Mouse (Mus musculus): Measurements from ENCODE around the gene Gm3727. TPM values are rescaled to one million over a fixed set of nuclear protein-coding genes. Genes with fewer than 3 reads are reported as not detected.
"Not testable (repeated sequence)": the region's sequence is repeated elsewhere in the genome, so short reads cannot be mapped to it uniquely, and the experiment has no call there.

Gm3727 gene
- not detected in 2 replicates for polyA plus RNA-seq (2014; fragmentation: Nextera tagmentation; extraction: Ambion mirVana)

DNA sequence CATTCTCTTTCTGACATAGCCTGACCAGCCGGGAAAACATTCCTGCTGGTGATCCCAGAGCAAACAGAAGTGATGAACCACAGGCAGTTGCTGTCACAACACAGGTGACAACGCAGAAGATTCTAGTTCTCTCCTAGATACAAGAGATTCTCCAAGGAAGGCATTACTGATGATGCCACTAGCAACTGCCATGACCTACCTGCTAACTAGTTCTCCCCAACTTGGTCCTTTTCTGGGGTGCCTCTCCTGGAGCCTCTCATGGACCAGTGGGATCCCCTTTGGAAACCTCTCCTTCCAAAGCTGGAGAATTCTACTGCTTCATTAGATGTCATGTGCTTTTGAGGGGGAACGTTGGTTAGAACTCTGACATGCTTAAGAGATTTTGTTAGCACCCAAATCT lies at the start of gene Gm3727:
Gene Gm3727 (minus strand): TSS at position 101 of the 400 bp plus-strand sequence.
- not testable (repeated sequence) for H3K27me3 ChIP-seq (ENCODE audit: control insufficient read depth, insufficient read depth, low read length); DNase-seq (ENCODE audit: low spot score, missing footprints); H3K9me3 ChIP-seq (ENCODE audit: control insufficient read depth, low read length); ATAC-seq (ENCODE audit: low FRiP score); H3K4me1 ChIP-seq (ENCODE audit: control insufficient read depth, insufficient read depth, low read length); H3K4me3 ChIP-seq (ENCODE audit: low read depth, low read length); H3K27ac ChIP-seq (ENCODE audit: low read depth, low read length); H3K4me2 ChIP-seq; H3K9ac ChIP-seq (ENCODE audit: low read length); H3K36me3 ChIP-seq (ENCODE audit: control insufficient read depth, insufficient read depth, low read length)
- WGBS, result 71% methylated on average over 3 of the region's 3 CpGs

GRCm38 (mm10) chr14:7243498-7243897 lies 21.0 kb downstream of the Gm3727 start:
- DNase-seq (ENCODE audit: low spot score, missing footprints); H3K4me2 ChIP-seq; H3K9me3 ChIP-seq (ENCODE audit: control insufficient read depth, low read length); H3K36me3 ChIP-seq (ENCODE audit: control insufficient read depth, insufficient read depth, low read length); H3K9ac ChIP-seq (ENCODE audit: low read length); H3K4me3 ChIP-seq (ENCODE audit: low read depth, low read length); H3K27me3 ChIP-seq (ENCODE audit: control insufficient read depth, insufficient read depth, low read length); H3K4me1 ChIP-seq (ENCODE audit: control insufficient read depth, insufficient read depth, low read length); ATAC-seq (ENCODE audit: low FRiP score); H3K27ac ChIP-seq (ENCODE audit: low read depth, low read length): not testable (repeated sequence)
- 3% methylated on average over 7 of the region's 10 CpGs for WGBS

Other genes starting within 250 kb of the Gm3727 start
- 1.0 and 1.7 TPM in 2 replicates for gene Gm10406, start 237.3 kb downstream of the Gm3727 start, polyA plus RNA-seq (2014; fragmentation: Nextera tagmentation; extraction: Ambion mirVana)
- not detected in 2 replicates for gene Gm3685, start 219.7 kb downstream of the Gm3727 start, polyA plus RNA-seq (2014; fragmentation: Nextera tagmentation; extraction: Ambion mirVana)
- gene Gm3696, start 164.1 kb downstream of the Gm3727 start, polyA plus RNA-seq (2014; fragmentation: Nextera tagmentation; extraction: Ambion mirVana), result 2.5 and 3.4 TPM in 2 replicates
- not detected in 2 replicates for gene Gm6676, start 139.3 kb downstream of the Gm3727 start, polyA plus RNA-seq (2014; fragmentation: Nextera tagmentation; extraction: Ambion mirVana)
- 3.8 and 4.2 TPM in 2 replicates for gene Gm3512, start 90.2 kb downstream of the Gm3727 start, polyA plus RNA-seq (2014; fragmentation: Nextera tagmentation; extraction: Ambion mirVana)
- not detected in 2 replicates for gene Gm16434, start 70.2 kb downstream of the Gm3727 start, polyA plus RNA-seq (2014; fragmentation: Nextera tagmentation; extraction: Ambion mirVana)
- 2.1 and 2.5 TPM in 2 replicates for gene Gm3739, start 50.3 kb upstream of the Gm3727 start, polyA plus RNA-seq (2014; fragmentation: Nextera tagmentation; extraction: Ambion mirVana)
- gene Gm5797, start 67.7 kb upstream of the Gm3727 start, polyA plus RNA-seq (2014; fragmentation: Nextera tagmentation; extraction: Ambion mirVana), result not detected in 2 replicates
- not detected in 2 replicates for gene Gm8374, start 100.4 kb upstream of the Gm3727 start, polyA plus RNA-seq (2014; fragmentation: Nextera tagmentation; extraction: Ambion mirVana)
- gene Gm3755, start 186.2 kb upstream of the Gm3727 start, polyA plus RNA-seq (2014; fragmentation: Nextera tagmentation; extraction: Ambion mirVana), result not detected in 2 replicates
- gene Gm3752, start 219.0 kb upstream of the Gm3727 start, polyA plus RNA-seq (2014; fragmentation: Nextera tagmentation; extraction: Ambion mirVana), result 2.3 and 2.8 TPM in 2 replicates

All from midbrain, embryonic 11.5 days (tissue).